Mouse (Mus musculus): ENCODE results near the gene 4922502D21Rik.

DNA sequence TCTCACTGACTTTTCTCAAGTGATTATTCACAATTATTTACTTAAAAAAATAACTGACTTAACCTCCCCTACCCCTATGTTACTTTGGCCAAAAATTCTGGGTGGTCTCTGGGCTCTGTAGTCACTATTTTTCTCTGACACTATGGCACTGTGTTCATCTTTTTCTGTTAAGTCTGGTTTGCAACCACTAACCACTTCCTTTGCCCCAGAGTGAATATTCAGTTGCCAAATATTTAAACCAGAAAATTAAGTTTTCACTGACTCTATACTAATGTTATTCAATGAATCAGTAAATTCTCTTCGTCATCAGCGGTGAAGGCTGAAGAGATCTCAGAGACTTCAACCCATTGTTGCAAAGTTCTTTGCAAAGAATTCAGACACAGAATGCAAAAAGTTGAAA, 24.2 kb upstream of the 4922502D21Rik start:
- TF ChIP-seq POLR2A (IDR thresholded peaks at IDR 0.05; ENCODE audit: insufficient read depth, low read depth, low read length): no peak
- no peak for TF ChIP-seq CTCF (IDR thresholded peaks at IDR 0.05; ENCODE audit: insufficient read depth, low read depth, low read length)
